ENCODE assay signal across 22 mouse cellular contexts in genomic region chr17:29880251-29880650, GRCm38 (mm10).
DNase-seq lines count a peak whose midpoint lies in the region; ATAC-seq and TF ChIP-seq lines count a peak whose summit lies in the region.
"Had no signal": no experiment of that assay in that cellular context is flagged by ENCODE, and none has a peak within 500 bp of the region (broad histone marks: within the 10 kb centered on the region; RNA-seq: fewer than 3 reads in every experiment).

No protein-coding gene starts in this region.

- TF ChIP-seq CTCF in brain, embryonic 14.5 days (IDR thresholded peaks at IDR 0.05; ENCODE audit: borderline replicate concordance, extremely low read depth, insufficient read depth, insufficient read length) = no peak
- TF ChIP-seq CTCF in midbrain, postnatal 0 days (IDR thresholded peaks at IDR 0.05) = no peak

- no peak overlapping the region for H3K4me3 ChIP-seq in midbrain, embryonic 12.5 days
- no peak overlapping the region for H3K4me3 ChIP-seq in midbrain, embryonic 11.5 days (ENCODE audit: low read depth, low read length)
- no peak overlapping the region for H3K4me3 ChIP-seq in hindbrain, embryonic 14.5 days (replicated peaks; ENCODE audit: low read length)
- no peak overlapping the region for H3K4me3 ChIP-seq in midbrain, postnatal 0 days (ENCODE audit: low read depth, low read length)
- H3K4me3 ChIP-seq: erythroblast, embryonic 14.5 days; heart, embryonic 15.5 days; limb, embryonic 13.5 days; liver, embryonic 13.5 days had no signal

- peak overlapping the region; percentile 22; the same call in 1 of the 2 replicates for H3K27ac ChIP-seq in midbrain, embryonic 12.5 days (replicated peaks)
- H3K27ac ChIP-seq in midbrain, embryonic 11.5 days (ENCODE audit: low read depth, low read length) = no peak overlapping the region; the same call in 1 of the 2 replicates
- no peak overlapping the region for H3K27ac ChIP-seq in hindbrain, embryonic 14.5 days
- 0 out of 2 replicates have a peak overlapping the region, but pooled peaks have one; percentile 26 for H3K27ac ChIP-seq in midbrain, postnatal 0 days (ENCODE audit: low read depth, low read length)
- H3K27ac ChIP-seq: heart, embryonic 15.5 days; limb, embryonic 13.5 days; liver, embryonic 13.5 days; macrophage had no signal

- peaks cover 21% of the 10 kb centered on the region for H3K27me3 ChIP-seq in midbrain, embryonic 12.5 days
- peaks cover 4% of the 10 kb centered on the region for H3K27me3 ChIP-seq in midbrain, embryonic 11.5 days (ENCODE audit: control insufficient read depth, insufficient read depth, low read length)
- H3K27me3 ChIP-seq in hindbrain, embryonic 14.5 days (ENCODE audit: control insufficient read depth, insufficient read depth, low read length) = no peaks in the 10 kb centered on the region
- H3K27me3 ChIP-seq in midbrain, postnatal 0 days (ENCODE audit: insufficient read depth, low read length) = no peaks in the 10 kb centered on the region

- no peak overlapping the region; the same call in 1 of the 2 replicates for H3K9ac ChIP-seq in midbrain, embryonic 12.5 days (replicated peaks)
- no peak overlapping the region for H3K9ac ChIP-seq in midbrain, embryonic 11.5 days (ENCODE audit: low read length)
- 0 out of 2 replicates have a peak overlapping the region, but pooled peaks have one; percentile 35 for H3K9ac ChIP-seq in hindbrain, embryonic 14.5 days
- H3K9ac ChIP-seq in midbrain, postnatal 0 days (replicated peaks; ENCODE audit: low read length, poor library complexity, severe bottlenecking) = no peak overlapping the region
- H3K9ac ChIP-seq: heart, embryonic 15.5 days; limb, embryonic 13.5 days; liver, embryonic 13.5 days; lung, embryonic 14.5 days had no signal

- no peak for ATAC-seq in midbrain, embryonic 12.5 days (ENCODE audit: low FRiP score, low read depth)
- ATAC-seq in midbrain, embryonic 11.5 days (ENCODE audit: low FRiP score) = no peak
- ATAC-seq in hindbrain, embryonic 14.5 days (ENCODE audit: low FRiP score) = no peak
- ATAC-seq in midbrain, postnatal 0 days (ENCODE audit: low FRiP score) = no peak
- ATAC-seq in monocyte, adult 5-6 weeks (replicated peaks; ENCODE audit: insufficient number of reproducible peaks, low FRiP score, low TSS enrichment, poor library complexity, severe bottlenecking) = no peak
- ATAC-seq in erythroblast, adult 5-6 weeks (replicated peaks; ENCODE audit: low FRiP score, poor library complexity, severe bottlenecking) = no peak
- ATAC-seq: intestine, postnatal 0 days had no signal

- H3K4me1 ChIP-seq in midbrain, embryonic 12.5 days = peaks cover 42% of the 10 kb centered on the region
- peaks cover 8% of the 10 kb centered on the region; the same call in 1 of the 2 replicates for H3K4me1 ChIP-seq in midbrain, embryonic 11.5 days (ENCODE audit: control insufficient read depth, insufficient read depth, low read length)
- H3K4me1 ChIP-seq in hindbrain, embryonic 14.5 days (replicated peaks; ENCODE audit: control insufficient read depth, insufficient read depth, low read length) = peaks cover 36% of the 10 kb centered on the region
- peaks cover 4% of the 10 kb centered on the region; the same call in 1 of the 2 replicates for H3K4me1 ChIP-seq in midbrain, postnatal 0 days (ENCODE audit: insufficient read depth, low read length)
- H3K4me1 ChIP-seq: heart, embryonic 15.5 days had no signal

- WGBS in midbrain, embryonic 12.5 days = 37% methylated on average over 10 of the region's 10 CpGs
- 36% methylated on average over 10 of the region's 10 CpGs for WGBS in midbrain, embryonic 11.5 days
- WGBS in hindbrain, embryonic 14.5 days = 30% methylated on average over 10 of the region's 10 CpGs
- 35% methylated on average over 10 of the region's 10 CpGs for WGBS in midbrain, postnatal 0 days

- no peak overlapping the region; the same call in 1 of the 2 replicates for H3K4me2 ChIP-seq in midbrain, embryonic 12.5 days (replicated peaks)
- no peak overlapping the region for H3K4me2 ChIP-seq in midbrain, embryonic 11.5 days
- H3K4me2 ChIP-seq in hindbrain, embryonic 14.5 days (replicated peaks) = no peak overlapping the region
- H3K4me2 ChIP-seq in midbrain, postnatal 0 days (ENCODE audit: low read depth, low read length, poor library complexity, severe bottlenecking) = no peak overlapping the region
- H3K4me2 ChIP-seq: heart, embryonic 15.5 days; limb, embryonic 13.5 days; liver, embryonic 13.5 days; lung, embryonic 14.5 days had no signal

- H3K9me3 ChIP-seq in midbrain, embryonic 12.5 days = no peaks in the 10 kb centered on the region
- H3K9me3 ChIP-seq in midbrain, embryonic 11.5 days (ENCODE audit: control insufficient read depth, low read length) = no peaks in the 10 kb centered on the region
- H3K9me3 ChIP-seq in hindbrain, embryonic 14.5 days (ENCODE audit: control insufficient read depth, low read length) = no peaks in the 10 kb centered on the region
- no peaks in the 10 kb centered on the region for H3K9me3 ChIP-seq in midbrain, postnatal 0 days (ENCODE audit: low read length)
- H3K9me3 ChIP-seq: heart, embryonic 15.5 days; limb, embryonic 13.5 days had no signal

- H3K36me3 ChIP-seq in midbrain, embryonic 12.5 days = no peaks in the 10 kb centered on the region
- H3K36me3 ChIP-seq in midbrain, embryonic 11.5 days (ENCODE audit: control insufficient read depth, insufficient read depth, low read length) = no peaks in the 10 kb centered on the region
- no peaks in the 10 kb centered on the region for H3K36me3 ChIP-seq in hindbrain, embryonic 14.5 days (replicated peaks; ENCODE audit: control insufficient read depth, insufficient read depth)
- H3K36me3 ChIP-seq in midbrain, postnatal 0 days (ENCODE audit: insufficient read depth, low read length) = no peaks in the 10 kb centered on the region
- H3K36me3 ChIP-seq: G1E; heart, embryonic 15.5 days; limb, embryonic 13.5 days; liver, embryonic 13.5 days had no signal

- no peak for DNase-seq in midbrain, embryonic 11.5 days (ENCODE audit: low spot score, missing footprints)
- peak; percentile 71 for DNase-seq in brain, embryonic 14.5 days (ENCODE audit: low read depth)
- DNase-seq in hindbrain, embryonic 14.5 days (ENCODE audit: low spot score) = no peak
- peak; percentile 62 for DNase-seq in midbrain, postnatal 0 days (ENCODE audit: low spot score)
- DNase-seq in testis, postnatal 14 days (ENCODE audit: low spot score) = no peak
- DNase-seq: B cell, adult 2 months; cerebellum, adult 2 months; gastrocnemius, postnatal 36 days; heart, postnatal 4 days; layer of hippocampus, postnatal 36 days; liver, embryonic 13.5 days; lung, embryonic 14.5 days; thymus, postnatal 25 days had no signal

- TF ChIP-seq POLR2A in brain, embryonic 14.5 days (IDR thresholded peaks at IDR 0.05; ENCODE audit: borderline replicate concordance, extremely low read depth, insufficient read depth, insufficient read length, poor library complexity, severe bottlenecking) = no peak

Comparison
In these comparisons a context has a peak if more than half of its experiments do, and no peak if none do; other contexts are left out.
1. H3K27ac ChIP-seq: peak in midbrain, embryonic 12.5 days (single experiment) and midbrain, postnatal 0 days (single experiment); none in midbrain, embryonic 11.5 days (single experiment) and hindbrain, embryonic 14.5 days (single experiment).
2. DNase-seq: peak in brain, embryonic 14.5 days (single experiment) and midbrain, postnatal 0 days (single experiment); none in midbrain, embryonic 11.5 days (single experiment), hindbrain, embryonic 14.5 days (single experiment) and testis, postnatal 14 days (single experiment).